In the genomic region with DNA sequence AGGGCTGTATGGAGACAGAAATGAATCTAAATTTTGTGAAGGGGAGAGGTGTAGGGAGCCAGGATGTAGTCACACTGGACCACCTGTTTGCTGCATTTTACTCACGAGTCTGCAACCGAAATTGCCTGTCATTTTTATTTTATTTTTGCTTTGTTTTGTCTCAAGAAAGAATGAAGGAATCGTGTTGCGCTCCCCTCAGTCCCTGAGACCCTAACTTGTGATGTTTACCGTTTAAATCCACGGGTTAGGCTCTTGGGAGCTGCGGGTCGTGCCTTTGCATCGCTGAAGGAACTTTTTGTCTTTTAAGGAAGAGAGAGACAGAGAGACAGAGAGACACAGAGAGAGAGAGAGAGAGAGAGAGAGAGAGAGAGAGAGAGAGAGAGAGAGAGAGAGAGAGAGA, we compare ENCODE assay signal across 9 mouse cellular contexts.
DNase-seq lines count a peak whose midpoint lies in the region; ATAC-seq lines count a peak whose summit lies in the region.
"Had no signal": no experiment of that assay in that cellular context is flagged by ENCODE, and none has a peak within 500 bp of the region (broad histone marks: within the 10 kb centered on the region; RNA-seq: fewer than 3 reads in every experiment).

No protein-coding gene starts in this region.

- 13% methylated on average over 9 of the region's 9 CpGs for WGBS in kidney, embryonic 15.5 days
- 3% methylated on average over 9 of the region's 9 CpGs for WGBS in embryonic facial prominence, embryonic 13.5 days
- WGBS in hindbrain, embryonic 13.5 days, result 15% methylated on average over 9 of the region's 9 CpGs
- 3% methylated on average over 9 of the region's 9 CpGs for WGBS in midbrain, embryonic 15.5 days

- H3K4me2 ChIP-seq in kidney, embryonic 15.5 days, result peak overlapping the region; percentile 79
- peak overlapping the region; percentile 75 for H3K4me2 ChIP-seq in embryonic facial prominence, embryonic 13.5 days
- peak overlapping the region; percentile 82 for H3K4me2 ChIP-seq in hindbrain, embryonic 13.5 days
- H3K4me2 ChIP-seq in midbrain, embryonic 15.5 days, result peak overlapping the region; percentile 33

- H3K27ac ChIP-seq in kidney, embryonic 15.5 days, result peak overlapping the region; percentile 91
- H3K27ac ChIP-seq in embryonic facial prominence, embryonic 13.5 days, result peak overlapping the region; percentile 100
- H3K27ac ChIP-seq in hindbrain, embryonic 13.5 days, result peak overlapping the region; percentile 100
- peak overlapping the region; percentile 98 for H3K27ac ChIP-seq in midbrain, embryonic 15.5 days

- no peaks in the 10 kb centered on the region for H3K27me3 ChIP-seq in kidney, embryonic 15.5 days
- H3K27me3 ChIP-seq in embryonic facial prominence, embryonic 13.5 days, result no peaks in the 10 kb centered on the region
- H3K27me3 ChIP-seq in hindbrain, embryonic 13.5 days, result no peaks in the 10 kb centered on the region
- no peaks in the 10 kb centered on the region for H3K27me3 ChIP-seq in midbrain, embryonic 15.5 days (replicated peaks)

- ATAC-seq in kidney, embryonic 15.5 days (replicated peaks; ENCODE audit: low FRiP score), result no peak
- ATAC-seq in embryonic facial prominence, embryonic 13.5 days (ENCODE audit: insufficient number of reproducible peaks, insufficient read depth, low FRiP score, low TSS enrichment, low read depth), result no peak
- ATAC-seq in hindbrain, embryonic 13.5 days (ENCODE audit: low FRiP score), result no peak
- no peak for ATAC-seq in midbrain, embryonic 15.5 days (replicated peaks)
- no peak for ATAC-seq in megakaryocyte, adult 5-6 weeks (ENCODE audit: poor library complexity, severe bottlenecking)

- H3K9me3 ChIP-seq in kidney, embryonic 15.5 days (replicated peaks), result no peaks in the 10 kb centered on the region
- H3K9me3 ChIP-seq in embryonic facial prominence, embryonic 13.5 days, result no peaks in the 10 kb centered on the region
- no peaks in the 10 kb centered on the region for H3K9me3 ChIP-seq in hindbrain, embryonic 13.5 days
- H3K9me3 ChIP-seq in midbrain, embryonic 15.5 days, result no peaks in the 10 kb centered on the region

- no peak for DNase-seq in kidney, adult 8-10 months
- no peak for DNase-seq in ovary, postnatal 14 days (ENCODE audit: low spot score)
- no peak for DNase-seq in spleen, postnatal 36 days (ENCODE audit: low spot score in 2 of 2)
- DNase-seq: kidney, postnatal 14 days had no signal

- H3K4me1 ChIP-seq in kidney, embryonic 15.5 days, result peaks cover 15% of the 10 kb centered on the region
- H3K4me1 ChIP-seq in embryonic facial prominence, embryonic 13.5 days, result peaks cover 26% of the 10 kb centered on the region
- H3K4me1 ChIP-seq in hindbrain, embryonic 13.5 days (replicated peaks), result peaks cover 27% of the 10 kb centered on the region
- H3K4me1 ChIP-seq in midbrain, embryonic 15.5 days, result peaks cover 14% of the 10 kb centered on the region

- H3K36me3 ChIP-seq in kidney, embryonic 15.5 days, result 0 out of 2 replicates have a peak, but pooled peaks cover 3% of the 10 kb centered on the region
- 0 out of 2 replicates have a peak, but pooled peaks cover 3% of the 10 kb centered on the region for H3K36me3 ChIP-seq in embryonic facial prominence, embryonic 13.5 days
- peaks cover 3% of the 10 kb centered on the region; the same call in 1 of the 2 replicates for H3K36me3 ChIP-seq in hindbrain, embryonic 13.5 days
- H3K36me3 ChIP-seq in midbrain, embryonic 15.5 days (replicated peaks), result no peaks in the 10 kb centered on the region

- H3K4me3 ChIP-seq in kidney, embryonic 15.5 days (replicated peaks), result peak overlapping the region; percentile 63
- H3K4me3 ChIP-seq in embryonic facial prominence, embryonic 13.5 days, result peak overlapping the region; percentile 72
- peak overlapping the region; percentile 82 for H3K4me3 ChIP-seq in hindbrain, embryonic 13.5 days
- H3K4me3 ChIP-seq in midbrain, embryonic 15.5 days, result peak overlapping the region; percentile 55

- H3K9ac ChIP-seq in kidney, embryonic 15.5 days, result peak overlapping the region; percentile 64
- H3K9ac ChIP-seq in embryonic facial prominence, embryonic 13.5 days, result peak overlapping the region; percentile 96
- H3K9ac ChIP-seq in hindbrain, embryonic 13.5 days, result peak overlapping the region; percentile 100
- H3K9ac ChIP-seq in midbrain, embryonic 15.5 days, result peak overlapping the region; percentile 89
